In the genomic region with DNA sequence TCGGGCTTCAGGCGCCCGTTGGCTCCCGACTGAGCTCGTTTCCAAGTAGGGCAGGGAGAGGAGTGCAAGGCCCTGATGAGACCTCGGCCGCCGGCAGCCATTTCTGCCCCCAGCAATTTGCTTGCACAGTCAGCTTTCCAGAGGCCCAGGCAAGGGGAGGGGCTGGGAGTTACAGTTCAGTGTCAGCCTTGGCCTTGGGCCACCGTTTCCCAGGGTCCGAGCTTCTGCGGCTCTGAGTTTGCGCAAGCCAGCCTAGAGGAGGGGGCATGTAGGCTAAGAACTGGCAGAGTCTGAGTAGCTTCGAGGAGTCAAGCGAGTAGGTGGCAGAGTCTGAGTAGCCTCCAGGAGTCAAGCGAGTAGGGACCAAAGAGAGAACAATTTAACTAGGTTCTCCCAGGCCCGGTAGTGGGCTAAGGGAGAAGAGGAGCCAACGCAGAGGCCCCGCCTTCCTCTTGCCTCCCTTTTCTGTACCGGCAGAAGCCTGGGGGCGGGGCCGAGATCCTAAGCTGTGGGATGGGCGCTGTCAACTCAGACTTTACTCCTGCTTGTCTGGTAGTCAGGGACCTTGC, we compare ENCODE assay signal across 8 mouse cellular contexts. TPM values are rescaled to one million over a fixed set of nuclear protein-coding genes. Genes with fewer than 3 reads are reported as not detected.
DNase-seq lines count a peak whose midpoint lies in the region; ATAC-seq and TF ChIP-seq lines count a peak whose summit lies in the region.

A gene (minus strand): TSS at position 413 of the 569 bp plus-strand sequence.

- H3K4me1 ChIP-seq in forebrain, embryonic 16.5 days (replicated peaks; ENCODE audit: control insufficient read depth, insufficient read depth, low read length) = peaks cover 17% of the 10 kb centered on the region
- peaks cover 16% of the 10 kb centered on the region; the same call in 1 of the 2 replicates for H3K4me1 ChIP-seq in liver, postnatal 0 days (ENCODE audit: insufficient read depth)
- peaks cover 4% of the 10 kb centered on the region; the same call in 1 of the 2 replicates for H3K4me1 ChIP-seq in neural tube, embryonic 14.5 days (ENCODE audit: control insufficient read depth, insufficient read depth, low read length)

- peak within 1 kb of the TSS; percentile 62 for H3K9ac ChIP-seq in forebrain, embryonic 16.5 days (replicated peaks; ENCODE audit: low read depth, low read length)
- peak within 1 kb of the TSS; percentile 64 for H3K9ac ChIP-seq in liver, postnatal 0 days (replicated peaks)
- H3K9ac ChIP-seq in neural tube, embryonic 14.5 days (replicated peaks; ENCODE audit: low read depth, low read length) = peak within 1 kb of the TSS; percentile 44; the same call in 1 of the 2 replicates

- no peak for TF ChIP-seq CTCF in liver, postnatal 0 days (IDR thresholded peaks at IDR 0.05; ENCODE audit: low read depth)

- DNase-seq in Muller cell, postnatal 12 days (ENCODE audit: inconsistent ontology term) = peak; percentile 86
- DNase-seq in cerebellum, adult 8-10 months = peak; percentile 36
- DNase-seq in heart, postnatal 25 days (ENCODE audit: low spot score) = peak; percentile 76
- DNase-seq in layer of hippocampus, adult 18-20 months (ENCODE audit: low spot score in 2 of 2) = peak; percentile 38 to 52
- DNase-seq in liver, postnatal 0 days = peak; percentile 83
- DNase-seq in testis, postnatal 14 days (ENCODE audit: low spot score) = peak; percentile 80

- no peak for TF ChIP-seq EP300 in liver, postnatal 0 days (IDR thresholded peaks at IDR 0.05; ENCODE audit: low read depth)

- 2% methylated on average over 22 of the region's 22 CpGs for WGBS in forebrain, embryonic 16.5 days
- WGBS in liver, postnatal 0 days (ENCODE audit: insufficient replicate concordance) = 8% methylated on average over 22 of the region's 22 CpGs
- WGBS in neural tube, embryonic 14.5 days = 5% methylated on average over 22 of the region's 22 CpGs

- H3K36me3 ChIP-seq in forebrain, embryonic 16.5 days (ENCODE audit: control insufficient read depth, insufficient read depth) = no peaks in the 10 kb centered on the region
- H3K36me3 ChIP-seq in liver, postnatal 0 days (replicated peaks; ENCODE audit: insufficient read depth, low read length) = no peaks in the 10 kb centered on the region
- H3K36me3 ChIP-seq in neural tube, embryonic 14.5 days (ENCODE audit: control insufficient read depth, insufficient read depth, low read length) = no peaks in the 10 kb centered on the region

- peak within 1 kb of the TSS; percentile 45 for H3K4me3 ChIP-seq in forebrain, embryonic 16.5 days (replicated peaks; ENCODE audit: low read length)
- H3K4me3 ChIP-seq in liver, postnatal 0 days (ENCODE audit: low read depth, low read length) = peak within 1 kb of the TSS; percentile 43
- peak within 1 kb of the TSS; percentile 15; the same call in 1 of the 2 replicates for H3K4me3 ChIP-seq in neural tube, embryonic 14.5 days (ENCODE audit: low read depth, low read length)

- ATAC-seq in forebrain, embryonic 16.5 days = peak; percentile 88
- peak; percentile 86 for ATAC-seq in liver, postnatal 0 days
- ATAC-seq in neural tube, embryonic 14.5 days (ENCODE audit: low read depth) = peak; percentile 85

- intact Hi-C loops in heart, postnatal 25 days (cut with DNase I) = no loop called here

- peak within 1 kb of the TSS; percentile 54; the same call in 1 of the 2 replicates for H3K27ac ChIP-seq in forebrain, embryonic 16.5 days (ENCODE audit: low read length)
- H3K27ac ChIP-seq in liver, postnatal 0 days (ENCODE audit: low read depth) = peak within 1 kb of the TSS; percentile 88
- peak within 1 kb of the TSS; percentile 18; the same call in 1 of the 2 replicates for H3K27ac ChIP-seq in neural tube, embryonic 14.5 days (ENCODE audit: low read depth, low read length)

- peak within 1 kb of the TSS; percentile 77 for H3K4me2 ChIP-seq in forebrain, embryonic 16.5 days (ENCODE audit: low read length)
- H3K4me2 ChIP-seq in liver, postnatal 0 days (ENCODE audit: low read depth, low read length) = peak within 1 kb of the TSS; percentile 72
- peak within 1 kb of the TSS; percentile 39 for H3K4me2 ChIP-seq in neural tube, embryonic 14.5 days (ENCODE audit: low read depth, low read length)

- H3K27me3 ChIP-seq in forebrain, embryonic 16.5 days (replicated peaks; ENCODE audit: control insufficient read depth, insufficient read depth, low read length) = no peaks in the 10 kb centered on the region
- no peaks in the 10 kb centered on the region for H3K27me3 ChIP-seq in liver, postnatal 0 days (ENCODE audit: insufficient read depth, low read length)
- no peaks in the 10 kb centered on the region for H3K27me3 ChIP-seq in neural tube, embryonic 14.5 days (ENCODE audit: control insufficient read depth, insufficient read depth, low read length)

- H3K9me3 ChIP-seq in forebrain, embryonic 16.5 days (ENCODE audit: control insufficient read depth, low read length) = no peaks in the 10 kb centered on the region
- H3K9me3 ChIP-seq in liver, postnatal 0 days (ENCODE audit: low read length) = no peaks in the 10 kb centered on the region
- no peaks in the 10 kb centered on the region for H3K9me3 ChIP-seq in neural tube, embryonic 14.5 days (ENCODE audit: control insufficient read depth, low read length)

RNA-seq across cellular contexts. Expression of the gene that starts here (rescaled TPM):
- 1.5 and 1.7 TPM in 2 replicates for polyA plus RNA-seq in forebrain, embryonic 16.5 days (2015; fragmentation: Nextera tagmentation; extraction: Ambion mirVana)
- 1 to 10 TPM; 3.5 to 4.4 TPM for total RNA-seq in heart, postnatal 25 days (2021)
- 1 to 10 TPM; 2.5 to 3.5 TPM for total RNA-seq in layer of hippocampus, adult 18-20 months (2021)
- polyA plus RNA-seq in liver, postnatal 0 days (2015; fragmentation: Nextera tagmentation; extraction: Ambion mirVana) = 5.8 and 7.5 TPM in 2 replicates
- 1.5 and 1.6 TPM in 2 replicates for polyA plus RNA-seq in neural tube, embryonic 14.5 days (2014; fragmentation: Nextera tagmentation; extraction: Ambion mirVana)

Comparison
In these comparisons a context has a peak if more than half of its experiments do, and no peak if none do; other contexts are left out.
1. Peak in every context shown above with its lines: DNase-seq, ATAC-seq, H3K4me3 ChIP-seq and H3K27ac ChIP-seq.
2. DNase-seq: peak in every context shown above with its lines; median percentile 86 in Muller cell, postnatal 12 days; 83 in liver, postnatal 0 days; 80 in testis, postnatal 14 days; 76 in heart, postnatal 25 days; 45 in layer of hippocampus, adult 18-20 months; 36 in cerebellum, adult 8-10 months.
3. H3K27ac ChIP-seq: peak in every context shown above with its lines; median percentile 88 in liver, postnatal 0 days; 54 in forebrain, embryonic 16.5 days; 18 in neural tube, embryonic 14.5 days.